Mouse (Mus musculus): ENCODE measurements around the gene Trem1. TPM values are rescaled to one million over a fixed set of nuclear protein-coding genes. Genes with fewer than 3 reads are reported as not detected.

The Trem1 gene
- polyA plus RNA-seq, 1 experiment from 2014 or later = not detected

DNA sequence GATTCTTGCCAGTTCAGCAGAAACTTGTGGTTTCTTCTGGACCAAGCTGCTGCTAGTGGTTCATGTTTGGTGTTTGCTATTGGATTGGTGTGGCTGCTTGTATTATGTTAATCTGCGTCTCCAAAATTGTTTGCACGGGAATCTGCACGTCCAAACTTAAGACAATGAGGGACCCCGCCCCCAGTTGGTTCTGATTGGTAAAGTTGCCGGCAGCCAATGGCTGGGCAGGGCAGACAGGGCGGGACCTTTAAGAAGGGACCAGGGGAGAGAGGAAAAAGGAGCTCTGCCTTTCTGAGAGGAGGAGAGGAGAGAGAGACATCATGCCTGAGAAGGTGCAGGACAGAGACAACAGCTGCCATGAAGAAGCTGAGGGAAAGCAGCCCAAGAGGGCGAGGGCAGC is 43.2 kb downstream of the Trem1 start:
- WGBS = 69% methylated on average over 7 of the region's 7 CpGs
- Histone ChIP-seq H3K4me1 (ENCODE audit: control insufficient read depth, insufficient read depth, low read depth, low read length) (no peaks in the 10 kb centered on the region), H3K4me3 (ENCODE audit: low read length) (no peak overlapping the region), H3K27ac (ENCODE audit: low read depth, low read length) (no peak overlapping the region), H3K9ac (ENCODE audit: low read depth, low read length) (no peak overlapping the region), H3K9me3 (ENCODE audit: control insufficient read depth, low read length) (no peaks in the 10 kb centered on the region), H3K4me2 (ENCODE audit: low read length) (no peak overlapping the region), H3K27me3 (replicated peaks; ENCODE audit: control insufficient read depth, insufficient read depth, low read length) (no peaks in the 10 kb centered on the region), H3K36me3 (ENCODE audit: control insufficient read depth, insufficient read depth, low read length) (no peaks in the 10 kb centered on the region)
- ATAC-seq = no peak

DNA sequence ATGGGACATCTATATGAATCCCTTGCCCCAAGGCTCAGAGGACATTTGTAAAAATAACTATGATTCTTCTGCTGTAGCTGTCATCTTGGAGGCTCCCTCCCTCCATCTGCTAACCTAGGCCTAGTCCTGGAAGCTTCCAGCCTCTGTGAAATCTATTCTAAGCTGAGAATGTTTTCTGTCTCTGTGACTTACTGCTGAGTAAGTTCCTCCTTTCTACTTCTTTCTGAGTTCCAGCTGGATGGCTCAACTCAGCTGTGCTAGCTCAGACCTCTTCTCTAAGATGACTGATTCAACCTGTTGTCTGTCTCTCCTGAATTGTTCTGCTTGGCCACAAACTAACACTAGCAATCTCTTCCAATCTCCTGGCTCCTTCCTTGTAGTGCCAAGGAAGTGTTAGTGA is 45.8 kb downstream of the Trem1 start:
- Histone ChIP-seq H3K9ac (ENCODE audit: low read depth, low read length) (no peak overlapping the region), H3K27ac (ENCODE audit: low read depth, low read length) (no peak overlapping the region), H3K4me3 (ENCODE audit: low read length) (no peak overlapping the region), H3K36me3 (ENCODE audit: control insufficient read depth, insufficient read depth, low read length) (no peaks in the 10 kb centered on the region), H3K9me3 (ENCODE audit: control insufficient read depth, low read length) (no peaks in the 10 kb centered on the region), H3K4me2 (ENCODE audit: low read length) (no peak overlapping the region), H3K4me1 (ENCODE audit: control insufficient read depth, insufficient read depth, low read depth, low read length) (no peaks in the 10 kb centered on the region; the same call in 1 of the 2 replicates), H3K27me3 (replicated peaks; ENCODE audit: control insufficient read depth, insufficient read depth, low read length) (no peaks in the 10 kb centered on the region)
- no peak for ATAC-seq

DNA sequence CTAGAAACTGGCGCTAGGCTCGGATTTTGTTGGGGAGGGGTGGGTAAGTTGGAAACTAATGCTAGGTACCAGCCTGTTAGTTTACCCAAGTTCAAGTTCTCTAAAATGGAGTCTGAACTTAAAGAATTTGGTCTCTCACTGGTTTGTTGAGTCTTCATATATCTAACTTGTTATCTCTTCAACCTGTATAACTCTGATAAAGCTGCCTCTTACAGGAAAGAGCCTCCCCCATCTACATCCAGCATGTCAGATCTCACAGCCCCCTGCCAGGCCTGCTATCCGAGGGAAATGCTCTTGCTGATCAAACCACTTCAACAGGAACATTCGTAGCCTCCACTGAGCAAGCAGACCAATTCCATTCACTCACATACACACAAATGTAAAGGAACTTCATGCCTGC is 46.4 kb downstream of the Trem1 start:
- no peak overlapping the region for H3K4me2 ChIP-seq (ENCODE audit: low read length)
- H3K4me1 ChIP-seq (ENCODE audit: control insufficient read depth, insufficient read depth, low read depth, low read length) = no peaks in the 10 kb centered on the region; the same call in 1 of the 2 replicates
- no peak overlapping the region for H3K27ac ChIP-seq (ENCODE audit: low read depth, low read length)
- no peaks in the 10 kb centered on the region for H3K27me3 ChIP-seq (replicated peaks; ENCODE audit: control insufficient read depth, insufficient read depth, low read length)
- 89% methylated on average over 4 of the region's 4 CpGs for WGBS
- H3K36me3 ChIP-seq (ENCODE audit: control insufficient read depth, insufficient read depth, low read length) = no peaks in the 10 kb centered on the region
- no peaks in the 10 kb centered on the region for H3K9me3 ChIP-seq (ENCODE audit: control insufficient read depth, low read length)
- no peak overlapping the region for H3K9ac ChIP-seq (ENCODE audit: low read depth, low read length)
- no peak for ATAC-seq
- no peak overlapping the region for H3K4me3 ChIP-seq (ENCODE audit: low read length)

DNA sequence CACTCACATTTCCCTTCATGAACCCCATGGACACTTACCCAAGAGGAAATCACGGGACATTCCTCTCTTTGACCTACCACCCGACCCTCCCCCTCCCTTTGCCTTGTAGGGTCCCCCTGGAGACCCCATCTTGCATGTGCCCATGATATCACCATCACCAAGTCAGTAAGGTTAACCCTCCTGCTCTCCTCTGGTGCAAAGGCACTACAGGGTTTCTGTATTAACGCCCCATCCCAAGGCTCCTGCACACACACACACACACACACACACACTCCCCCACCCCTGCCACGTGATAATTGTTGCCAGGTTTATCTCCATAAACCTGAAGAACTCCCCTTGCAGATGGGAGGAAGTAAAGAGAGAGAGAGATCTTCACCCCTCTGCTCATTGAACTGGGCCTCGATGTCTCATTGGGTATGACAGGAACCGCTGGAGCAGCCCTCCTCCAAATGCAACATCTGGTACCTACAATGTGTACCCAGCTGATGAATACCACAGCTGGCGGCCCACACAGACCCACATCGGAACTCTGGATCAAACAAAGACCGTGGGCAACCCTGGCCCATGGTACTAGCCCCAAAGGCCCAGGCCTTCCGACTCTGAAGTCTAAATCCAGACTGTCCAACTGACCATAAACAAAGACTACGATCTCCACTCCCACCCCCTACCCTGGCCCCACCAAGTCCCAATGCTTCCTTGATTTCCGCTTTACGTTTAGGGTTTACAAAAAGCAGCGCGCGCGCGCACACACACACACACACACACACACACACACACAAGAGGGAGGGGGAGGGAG is 48.6 kb downstream of the Trem1 start:
- H3K27ac ChIP-seq (ENCODE audit: low read depth, low read length) = no peak overlapping the region
- no peaks in the 10 kb centered on the region for H3K36me3 ChIP-seq (ENCODE audit: control insufficient read depth, insufficient read depth, low read length)
- no peaks in the 10 kb centered on the region; the same call in 1 of the 2 replicates for H3K4me1 ChIP-seq (ENCODE audit: control insufficient read depth, insufficient read depth, low read depth, low read length)
- WGBS = 28% methylated on average over 18 of the region's 18 CpGs
- H3K27me3 ChIP-seq (replicated peaks; ENCODE audit: control insufficient read depth, insufficient read depth, low read length) = no peaks in the 10 kb centered on the region
- peak; percentile 37; the same call in 1 of the 2 replicates for ATAC-seq
- H3K4me3 ChIP-seq (ENCODE audit: low read length) = peak overlapping the region; percentile 32
- peak overlapping the region; percentile 42; the same call in 1 of the 2 replicates for H3K9ac ChIP-seq (ENCODE audit: low read depth, low read length)
- H3K9me3 ChIP-seq (ENCODE audit: control insufficient read depth, low read length) = no peaks in the 10 kb centered on the region
- peak overlapping the region; percentile 58 for H3K4me2 ChIP-seq (ENCODE audit: low read length)

DNA sequence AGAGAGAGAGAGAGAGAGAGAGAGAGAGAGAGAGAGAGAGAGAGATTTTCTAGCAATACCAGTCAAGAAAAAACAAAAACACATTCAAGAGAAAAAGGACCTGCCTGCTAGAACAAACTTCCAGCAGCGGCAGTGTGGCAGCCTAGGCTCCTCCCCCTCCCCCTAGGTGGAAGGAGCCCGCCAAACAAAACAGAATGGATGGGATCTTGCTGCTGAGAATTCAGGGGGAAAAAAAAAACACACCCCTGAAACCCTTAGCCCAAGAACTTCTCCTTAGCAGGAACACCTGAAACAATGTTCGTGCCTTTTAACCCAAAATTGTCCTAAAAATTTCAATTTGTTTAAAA is 49.1 kb downstream of the Trem1 start:
- Histone ChIP-seq H3K9ac (ENCODE audit: low read depth, low read length) (peak overlapping the region; percentile 42; the same call in 1 of the 2 replicates), H3K27ac (ENCODE audit: low read depth, low read length) (no peak overlapping the region), H3K27me3 (replicated peaks; ENCODE audit: control insufficient read depth, insufficient read depth, low read length) (no peaks in the 10 kb centered on the region), H3K4me1 (ENCODE audit: control insufficient read depth, insufficient read depth, low read depth, low read length) (no peaks in the 10 kb centered on the region; the same call in 1 of the 2 replicates), H3K36me3 (ENCODE audit: control insufficient read depth, insufficient read depth, low read length) (no peaks in the 10 kb centered on the region), H3K4me2 (ENCODE audit: low read length) (peak overlapping the region; percentile 58), H3K9me3 (ENCODE audit: control insufficient read depth, low read length) (no peaks in the 10 kb centered on the region), H3K4me3 (ENCODE audit: low read length) (peak overlapping the region; percentile 32)
- ATAC-seq = peak; percentile 56; the same call in 1 of the 2 replicates
- 5% methylated on average over 3 of the region's 3 CpGs for WGBS

DNA sequence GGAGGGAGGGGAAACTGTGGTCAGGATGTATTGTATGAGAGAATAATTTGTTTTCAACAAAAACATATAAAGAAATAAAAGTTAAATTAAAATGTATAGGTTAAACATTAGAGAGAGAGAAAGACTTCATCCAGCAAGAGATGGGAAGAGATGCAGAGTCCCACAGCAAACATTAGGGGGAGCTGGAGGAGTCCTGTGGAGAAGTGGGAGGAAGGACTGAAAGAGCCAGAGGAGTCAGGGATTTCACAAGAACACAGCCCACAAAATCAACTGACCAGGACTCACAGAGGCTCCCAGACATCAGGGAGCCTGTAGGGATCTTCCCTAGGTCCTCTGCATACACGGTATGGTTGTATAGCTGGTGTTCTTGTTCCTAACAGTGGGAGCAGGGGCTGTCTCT is 54.2 kb downstream of the Trem1 start:
- ATAC-seq = no peak
- H3K9me3 ChIP-seq (ENCODE audit: control insufficient read depth, low read length) = peaks cover 5% of the 10 kb centered on the region; the same call in 1 of the 2 replicates
- no peaks in the 10 kb centered on the region; the same call in 1 of the 2 replicates for H3K4me1 ChIP-seq (ENCODE audit: control insufficient read depth, insufficient read depth, low read depth, low read length)
- no peak overlapping the region for H3K27ac ChIP-seq (ENCODE audit: low read depth, low read length)
- 75% methylated on average over 1 of the region's 1 CpGs for WGBS
- H3K4me2 ChIP-seq (ENCODE audit: low read length) = no peak overlapping the region
- H3K36me3 ChIP-seq (ENCODE audit: control insufficient read depth, insufficient read depth, low read length) = no peaks in the 10 kb centered on the region
- H3K4me3 ChIP-seq (ENCODE audit: low read length) = no peak overlapping the region
- H3K9ac ChIP-seq (ENCODE audit: low read depth, low read length) = no peak overlapping the region
- H3K27me3 ChIP-seq (replicated peaks; ENCODE audit: control insufficient read depth, insufficient read depth, low read length) = no peaks in the 10 kb centered on the region

DNA sequence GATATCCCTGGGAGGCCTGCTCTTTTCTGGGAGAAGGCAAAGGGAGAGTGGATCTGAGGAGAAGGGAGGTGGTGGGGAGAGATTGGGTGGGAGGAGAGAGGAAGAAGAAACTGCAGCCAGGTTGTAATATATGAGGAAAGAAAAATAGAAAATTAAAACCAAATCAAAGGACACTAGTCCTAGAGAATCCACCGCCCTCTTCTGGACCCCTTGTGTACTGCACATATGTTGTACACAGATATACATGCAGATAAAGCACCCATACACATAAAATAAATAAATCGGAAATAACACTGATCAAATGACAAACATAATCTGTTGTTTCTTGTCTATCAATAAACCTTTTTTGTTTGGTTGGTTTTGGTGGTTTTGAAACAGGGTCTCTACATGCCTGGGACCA is 54.7 kb downstream of the Trem1 start:
- Histone ChIP-seq H3K27me3 (replicated peaks; ENCODE audit: control insufficient read depth, insufficient read depth, low read length) (no peaks in the 10 kb centered on the region), H3K27ac (ENCODE audit: low read depth, low read length) (no peak overlapping the region), H3K36me3 (ENCODE audit: control insufficient read depth, insufficient read depth, low read length) (no peaks in the 10 kb centered on the region), H3K4me2 (ENCODE audit: low read length) (no peak overlapping the region), H3K9me3 (ENCODE audit: control insufficient read depth, low read length) (peaks cover 5% of the 10 kb centered on the region; the same call in 1 of the 2 replicates), H3K4me1 (ENCODE audit: control insufficient read depth, insufficient read depth, low read depth, low read length) (no peaks in the 10 kb centered on the region; the same call in 1 of the 2 replicates), H3K9ac (ENCODE audit: low read depth, low read length) (no peak overlapping the region), H3K4me3 (ENCODE audit: low read length) (no peak overlapping the region)
- ATAC-seq = no peak
- WGBS = 65% methylated on average over 2 of the region's 2 CpGs

DNA sequence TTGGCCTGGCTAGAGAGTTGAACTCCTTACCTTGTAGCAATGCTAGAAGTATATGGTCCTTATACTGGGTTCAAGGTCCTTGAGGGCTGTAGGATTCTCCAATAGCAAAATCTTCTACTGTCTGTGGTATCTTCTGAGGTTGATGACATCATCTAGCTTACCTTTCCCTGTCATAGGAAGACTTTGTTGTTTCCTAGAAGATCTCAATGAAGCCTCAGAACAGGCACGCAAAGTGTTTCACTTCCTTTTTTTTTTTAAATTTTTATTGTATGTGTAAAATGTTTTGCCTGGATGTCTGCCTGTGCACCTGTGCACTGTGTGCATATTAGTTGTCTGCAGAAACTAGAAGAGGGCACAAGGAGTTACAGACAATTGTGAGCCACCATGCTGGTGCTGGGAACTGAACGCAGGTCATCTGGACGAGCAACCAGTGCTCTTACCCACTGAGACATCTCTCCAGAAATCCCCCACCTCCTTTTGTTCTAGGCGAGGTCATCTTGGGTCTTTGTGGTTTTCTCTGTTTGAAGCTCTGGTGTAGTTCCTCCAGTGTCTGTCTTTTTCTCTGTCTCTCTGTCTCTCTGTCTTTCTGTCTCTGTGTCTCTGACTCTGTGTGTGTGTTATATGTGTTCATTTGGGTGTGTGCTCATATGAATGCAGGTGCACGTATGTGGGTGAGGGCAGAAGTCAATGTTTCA is 61.1 kb downstream of the Trem1 start:
- Histone ChIP-seq H3K36me3 (ENCODE audit: control insufficient read depth, insufficient read depth, low read length) (no peaks in the 10 kb centered on the region), H3K27me3 (replicated peaks; ENCODE audit: control insufficient read depth, insufficient read depth, low read length) (no peaks in the 10 kb centered on the region), H3K27ac (ENCODE audit: low read depth, low read length) (no peak overlapping the region), H3K9me3 (ENCODE audit: control insufficient read depth, low read length) (peaks cover 4% of the 10 kb centered on the region; the same call in 1 of the 2 replicates), H3K4me1 (ENCODE audit: control insufficient read depth, insufficient read depth, low read depth, low read length) (no peaks in the 10 kb centered on the region), H3K4me3 (ENCODE audit: low read length) (no peak overlapping the region), H3K4me2 (ENCODE audit: low read length) (no peak overlapping the region), H3K9ac (ENCODE audit: low read depth, low read length) (no peak overlapping the region)
- no peak for ATAC-seq
- WGBS = 86% methylated on average over 5 of the region's 5 CpGs

Data from hindbrain, embryonic 16.5 days (tissue).